Mouse (Mus musculus) c-Kit-positive CD71-positive TER-119-negative erythroid progenitor cells, embryonic 14.5 days (primary cell): ENCODE data around the gene Gm20388.

ENCODE experiments used
- DNase-seq: peaks from one replicate; pipeline ENCODE4 v3.0.0-alpha.2; 2013; ENCODE audit warnings: low read depth

The Gm20388 gene

GRCm38 (mm10) chr8:121870190-121870589, 1959.5 kb downstream of the Gm20388 start:
- DNase-seq, result no peak

- DNase-seq, result no peak
Observed at GRCm38 (mm10) chr8:121871833-121872440, 1961.3 kb downstream of the Gm20388 start.

GRCm38 (mm10) chr8:121874031-121874430, 1963.4 kb downstream of the Gm20388 start:
- peak; percentile 34 for DNase-seq

GRCm38 (mm10) chr8:121875045-121875444, 1964.4 kb downstream of the Gm20388 start:
- no peak for DNase-seq

DNA sequence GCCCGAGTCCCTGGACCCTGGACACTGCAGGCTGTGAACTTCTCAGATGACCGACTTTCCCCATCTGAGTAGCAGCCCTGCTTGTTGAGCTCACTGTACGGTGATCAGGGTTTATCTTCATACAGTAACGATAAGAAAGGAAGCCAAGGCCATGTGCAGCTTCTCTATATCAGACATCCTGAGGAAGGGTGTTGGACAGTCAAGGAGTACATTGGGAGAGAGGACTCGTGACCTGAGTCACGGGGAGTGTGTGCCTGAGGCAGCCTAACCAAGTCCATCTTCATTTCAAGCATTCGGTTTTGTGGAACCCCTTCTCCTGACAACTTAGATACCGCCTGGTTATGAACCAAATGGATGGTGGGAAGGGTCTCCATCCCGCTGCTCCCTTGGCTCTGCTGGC, 1964.9 kb downstream of the Gm20388 start:
- no peak for DNase-seq

DNA sequence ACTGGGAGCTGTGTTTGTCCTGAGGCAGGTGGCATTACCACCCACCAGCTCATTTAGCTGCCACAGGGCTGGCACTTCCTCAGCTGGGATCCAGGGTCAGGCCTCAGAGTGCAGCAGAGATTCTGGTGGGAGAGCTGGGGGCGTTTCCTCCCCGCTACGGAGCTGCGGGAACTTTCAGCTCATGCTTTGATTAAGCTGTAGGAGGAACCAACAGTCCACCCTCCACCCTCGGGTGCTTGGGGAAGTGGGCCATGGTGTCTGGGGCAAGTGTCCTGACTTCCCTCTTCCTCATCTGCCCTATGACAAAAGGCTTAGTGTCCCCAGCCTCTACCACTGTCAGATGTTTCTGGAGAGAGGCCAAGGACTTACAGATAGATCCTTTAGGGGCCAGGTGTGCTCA, 1966.6 kb downstream of the Gm20388 start:
- DNase-seq, result no peak

- DNase-seq, result no peak
Observed at GRCm38 (mm10) chr8:121877828-121878480, 1967.3 kb downstream of the Gm20388 start.

- no peak for DNase-seq
Observed at GRCm38 (mm10) chr8:121879712-121880111, 1969.1 kb downstream of the Gm20388 start.

DNA sequence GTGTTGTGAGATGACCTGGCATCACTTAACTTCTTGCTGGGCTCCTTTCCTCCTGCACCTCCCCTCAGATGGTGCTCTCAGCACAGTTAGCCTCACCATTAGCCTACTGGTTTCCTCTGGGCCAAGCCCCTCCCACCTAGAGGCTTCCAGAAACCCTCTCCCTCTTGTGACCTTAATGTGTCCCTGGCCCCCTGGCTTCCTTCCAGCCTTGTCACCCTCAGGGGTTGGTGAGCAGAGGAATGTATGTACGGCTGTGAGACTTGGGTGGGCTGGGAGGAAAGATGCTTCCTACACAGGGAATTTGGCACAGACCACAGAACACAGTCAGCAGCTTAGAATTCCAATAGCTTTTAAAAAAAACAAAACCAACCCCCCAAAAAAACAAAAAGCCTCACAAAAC, 1970.2 kb downstream of the Gm20388 start:
- DNase-seq, result no peak

DNA sequence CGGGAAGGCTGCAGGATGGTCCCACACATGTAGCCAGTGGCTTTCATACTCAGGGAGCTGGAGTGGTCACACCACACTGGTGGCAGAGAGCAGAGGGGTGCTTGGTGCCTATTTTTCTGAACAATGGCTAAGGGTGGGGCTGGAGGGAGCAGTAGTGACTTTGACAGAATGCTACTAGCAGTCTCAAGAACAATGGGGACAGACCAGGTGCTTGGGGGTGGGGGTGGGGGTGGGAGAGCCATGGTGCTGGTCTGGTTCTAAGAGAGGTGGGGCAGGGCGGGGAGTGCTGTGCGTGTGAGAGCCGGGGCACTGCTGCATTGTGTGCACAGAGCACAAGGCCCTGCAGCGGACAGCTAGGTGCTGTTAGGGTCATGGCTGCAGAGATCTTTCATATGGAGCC, 1971.3 kb downstream of the Gm20388 start:
- DNase-seq, result no peak

- DNase-seq, result no peak
Observed at GRCm38 (mm10) chr8:121884181-121884580, 1973.5 kb downstream of the Gm20388 start.

GRCm38 (mm10) chr8:121885001-121885400, 1974.4 kb downstream of the Gm20388 start:
- DNase-seq, result no peak

DNA sequence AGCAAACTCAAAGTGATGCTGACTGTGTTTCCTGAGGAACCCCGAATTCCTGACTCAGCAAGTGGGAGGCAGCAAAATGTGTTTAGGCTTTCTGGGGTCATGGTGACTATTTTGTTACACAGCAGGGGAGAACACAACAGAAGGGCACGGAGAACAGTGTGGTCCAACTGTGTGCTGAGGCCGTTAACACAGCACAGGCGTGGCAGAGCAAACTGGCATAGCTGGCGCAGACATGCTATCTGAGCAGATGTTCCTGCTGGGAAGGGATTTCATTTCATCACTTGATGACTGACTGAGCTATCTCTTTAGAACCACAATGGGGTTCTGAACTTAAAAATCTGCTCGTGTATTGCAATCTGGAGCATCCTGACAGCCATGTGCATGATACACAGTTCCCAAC, 1974.8 kb downstream of the Gm20388 start:
- no peak for DNase-seq

DNA sequence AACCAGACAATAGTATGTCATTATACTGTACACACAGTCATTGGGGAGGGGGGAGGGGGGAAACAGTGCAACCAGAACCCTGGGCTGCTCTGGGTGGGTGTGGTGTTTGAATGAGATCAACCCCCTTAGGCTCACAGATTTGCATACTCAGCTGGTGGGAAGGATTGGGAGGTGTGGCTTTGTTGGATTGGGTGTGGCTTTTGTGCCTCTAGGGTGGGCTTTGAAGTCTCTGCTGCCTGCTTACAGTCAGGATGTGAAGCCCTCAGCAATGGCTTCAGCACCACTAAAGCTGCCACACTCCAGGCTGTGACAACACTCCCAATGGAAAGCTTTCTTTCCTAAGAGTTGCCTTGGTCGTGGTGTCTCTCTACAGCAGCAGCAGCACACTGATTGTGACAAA, 1976.9 kb downstream of the Gm20388 start:
- no peak for DNase-seq

GRCm38 (mm10) chr8:121889317-121889716, 1978.7 kb downstream of the Gm20388 start:
- DNase-seq, result no peak

GRCm38 (mm10) chr8:121889810-121890785, 1979.5 kb downstream of the Gm20388 start:
- no peak for DNase-seq

DNA sequence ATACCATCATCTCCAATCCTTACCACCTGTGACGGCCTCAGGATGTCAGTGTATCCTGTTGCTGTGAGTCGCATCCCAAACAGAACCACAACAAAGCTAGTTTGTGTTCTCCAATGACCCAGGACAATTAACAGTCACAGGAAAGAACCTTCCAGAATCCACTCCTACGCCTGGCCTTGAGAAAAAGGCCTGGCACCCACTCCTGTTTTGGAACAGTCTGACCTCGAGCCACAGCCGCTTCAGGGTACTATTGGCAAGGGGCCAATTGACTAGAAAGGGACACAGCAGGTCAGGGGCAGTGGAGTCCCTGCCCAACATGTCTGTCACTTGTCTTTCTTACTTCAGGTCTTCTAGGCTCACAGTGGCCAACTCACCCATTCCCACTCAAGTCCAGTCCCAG, 1982.2 kb downstream of the Gm20388 start:
- DNase-seq, result no peak

GRCm38 (mm10) chr8:121895910-121896309, 1985.3 kb downstream of the Gm20388 start:
- DNase-seq, result no peak

DNA sequence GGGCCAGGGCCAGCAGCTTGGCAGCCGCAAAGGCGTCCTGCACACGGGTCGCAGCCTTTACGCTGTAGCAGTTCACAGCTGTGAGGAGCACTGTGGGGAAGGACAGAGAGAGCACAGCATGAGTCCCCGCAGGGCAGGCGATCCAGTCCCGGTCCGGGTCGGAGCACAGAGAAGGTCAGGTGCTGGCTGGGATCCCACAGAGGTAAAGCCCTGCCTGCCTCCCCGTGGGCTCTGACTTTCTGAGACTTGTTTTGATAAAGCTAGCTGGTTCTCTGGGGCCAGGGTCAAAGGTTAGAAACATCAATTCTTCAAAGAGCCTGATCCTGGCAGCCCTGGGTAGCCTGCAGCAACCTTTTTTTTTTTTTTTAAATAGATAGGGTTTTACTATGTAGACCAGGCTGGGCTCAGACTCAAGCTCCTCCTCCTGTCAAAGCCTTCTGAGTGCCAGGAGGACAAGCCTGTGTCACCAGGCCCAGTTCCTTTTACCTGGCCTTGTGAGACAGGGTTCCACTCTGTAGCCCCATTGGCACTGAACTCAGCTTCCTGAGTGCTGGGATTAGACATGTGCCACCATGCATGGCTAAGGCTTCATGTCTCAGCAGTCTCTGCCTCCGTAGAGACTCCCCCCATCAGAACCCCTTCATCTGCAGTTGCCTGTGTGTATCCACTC, 1986.0 kb downstream of the Gm20388 start:
- no peak for DNase-seq

- no peak for DNase-seq
Observed at GRCm38 (mm10) chr8:121897205-121897604, 1986.6 kb downstream of the Gm20388 start.

DNA sequence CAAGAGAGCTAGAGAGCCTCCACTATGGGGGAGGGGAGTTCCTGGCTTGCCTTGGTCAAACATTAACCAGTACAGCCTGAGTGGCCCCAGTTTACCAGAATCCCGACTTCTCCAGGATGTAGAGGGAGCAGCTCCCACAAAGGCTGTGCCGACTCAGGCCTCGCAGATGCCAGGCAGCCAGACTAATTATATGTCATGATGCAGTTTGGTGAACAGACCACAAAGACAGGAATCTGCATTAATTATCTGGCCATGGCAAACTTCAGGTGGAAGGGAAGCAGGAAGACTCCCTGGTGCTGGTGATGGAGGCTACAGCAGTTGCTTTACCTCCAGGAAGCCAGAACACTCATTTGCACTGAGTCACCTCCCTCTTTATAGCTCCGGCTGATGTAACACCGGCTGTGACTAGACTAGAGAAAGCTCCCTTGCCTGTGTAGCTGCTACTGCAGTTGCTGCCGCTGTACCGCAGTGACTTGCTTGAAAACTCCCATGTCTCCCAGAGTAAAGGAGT, 1987.3 kb downstream of the Gm20388 start:
- DNase-seq, result no peak

DNA sequence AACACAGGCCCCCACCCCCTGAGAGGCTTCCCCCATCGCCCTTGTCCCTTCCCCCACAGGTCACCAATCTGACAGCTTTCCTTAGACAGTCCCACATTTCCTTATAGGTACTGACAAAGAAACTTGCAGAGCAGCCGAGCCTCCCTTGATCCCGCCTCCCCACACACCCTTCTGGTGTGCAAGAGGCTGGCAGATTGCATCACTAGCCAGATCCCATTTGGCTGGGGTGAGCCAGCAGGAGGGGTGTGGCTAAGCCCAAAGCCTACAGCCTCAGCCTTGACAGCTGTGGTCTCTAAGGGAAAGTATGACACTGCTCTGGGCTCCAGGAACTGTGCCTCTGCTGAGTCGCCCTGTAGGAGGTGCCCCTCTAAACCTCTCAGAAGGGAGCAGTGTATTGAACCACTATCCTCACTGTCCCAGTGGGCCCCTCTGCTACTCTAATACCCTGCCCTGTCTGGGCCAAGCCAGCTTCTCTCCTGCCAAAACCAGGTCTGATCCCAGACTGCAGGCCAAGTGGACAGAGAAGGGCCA, 1987.8 kb downstream of the Gm20388 start:
- DNase-seq, result peak; percentile 91
